Mouse (Mus musculus) thymus, adult 2 months (tissue): ENCODE measurements at regions not wholly inside any gene's neighbourhood (a gene's known extent, or its start where the extent isn't known, plus 50 kb on each side); places are given as distances from the start of the nearest gene placed in this dataset.

Experiments used
- CTCF ChIP-seq: fragments of 200-500 bp; IDR thresholded peaks from 2 replicates; pipeline ENCODE4 v1.5.1; 2012; ENCODE audit warnings: mild to moderate bottlenecking, control low read depth, low read length, moderate library complexity, borderline replicate concordance; ENCODE audit not compliant: control insufficient read depth, poor library complexity, insufficient read depth; ENCODE audit errors: extremely low read depth
- POLR2A ChIP-seq: fragments of 200-500 bp; IDR thresholded peaks from 2 replicates; pipeline ENCODE4 v1.6.1; 2012; ENCODE audit warnings: mild to moderate bottlenecking, low read length, control low read depth, moderate library complexity; ENCODE audit not compliant: control insufficient read depth, poor library complexity, insufficient read depth; ENCODE audit errors: extremely low read depth

DNA sequence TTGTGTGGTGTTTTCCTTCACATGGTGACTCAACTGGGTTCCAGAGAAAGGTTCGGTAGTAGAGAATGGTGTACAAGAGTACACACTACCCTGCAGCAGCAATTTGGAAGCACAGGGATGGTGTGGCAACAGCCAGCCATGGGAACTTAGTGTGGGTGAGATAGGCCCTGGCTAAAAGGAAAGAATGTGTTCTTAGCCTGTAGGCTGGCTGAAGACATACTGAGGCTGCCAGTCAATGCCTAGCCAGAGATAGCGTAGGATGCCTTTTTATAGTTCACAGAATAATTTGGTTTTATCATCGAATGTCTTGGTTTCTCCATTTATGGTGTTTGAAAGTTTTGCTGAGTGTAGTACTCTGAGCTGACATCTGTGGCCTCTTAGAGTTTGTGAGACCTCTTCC lies 130.1 kb upstream of the Btg1 start:
- no peak for TF ChIP-seq POLR2A
- no peak for TF ChIP-seq CTCF
